Mouse (Mus musculus) CH12.LX (cell line): ENCODE measurements at regions not wholly inside any gene's neighbourhood (a gene's known extent, or its start where the extent isn't known, plus 50 kb on each side); places are given as distances from the start of the nearest gene placed in this dataset.

Experiments
- CTCF ChIP-seq, 2 experiments: IDR thresholded peaks in 1 of 2; conservative IDR thresholded peaks in 1 of 2; 2 replicates each; pipeline ENCODE4 v1.5.1; 2011 to 2012; ENCODE audit warnings: low read depth in 2 of 2, low read length in 2 of 2, improper control_type of control experiment in 1 of 2, inconsistent platforms in 1 of 2, mild to moderate bottlenecking in 1 of 2, moderate library complexity in 1 of 2
- E2F4 ChIP-seq: IDR thresholded peaks from 2 replicates; pipeline ENCODE4 v1.6.1; 2011; ENCODE audit warnings: low read depth, low read length, improper control_type of control experiment; ENCODE audit not compliant: insufficient replicate concordance
- EP300 ChIP-seq: IDR thresholded peaks from 2 replicates; pipeline ENCODE4 v1.6.1; 2011; ENCODE audit warnings: low read length, improper control_type of control experiment
- MAZ ChIP-seq: IDR thresholded peaks from 2 replicates; pipeline ENCODE4 v1.6.1; 2012; ENCODE audit warnings: low read depth, mild to moderate bottlenecking, inconsistent platforms, low read length, improper control_type of control experiment, moderate library complexity

- TF ChIP-seq MAZ (no peak), EP300 (no peak), CTCF (conservative IDR thresholded peaks at IDR 0.05 in 1 of 2, IDR thresholded peaks at IDR 0.05 in 1 of 2; ENCODE audit: low read depth in 2 of 2, low read length in 2 of 2) (no peak), E2F4 (no peak)
These were observed 76.4 kb upstream of the Nectin1 start for GRCm38 (mm10) chr9:43667386-43667785.
